Mouse (Mus musculus): ENCODE measurements around the gene Plk2. TPM values are rescaled to one million over a fixed set of nuclear protein-coding genes. Genes with fewer than 3 reads are reported as not detected.
"Not testable (repeated sequence)": the region's sequence is repeated elsewhere in the genome, so short reads cannot be mapped to it uniquely, and the experiment has no call there.

Gene Plk2
- 117 and 120 TPM in 2 replicates for polyA plus RNA-seq (2015; fragmentation: Nextera tagmentation; extraction: Ambion mirVana)

DNA sequence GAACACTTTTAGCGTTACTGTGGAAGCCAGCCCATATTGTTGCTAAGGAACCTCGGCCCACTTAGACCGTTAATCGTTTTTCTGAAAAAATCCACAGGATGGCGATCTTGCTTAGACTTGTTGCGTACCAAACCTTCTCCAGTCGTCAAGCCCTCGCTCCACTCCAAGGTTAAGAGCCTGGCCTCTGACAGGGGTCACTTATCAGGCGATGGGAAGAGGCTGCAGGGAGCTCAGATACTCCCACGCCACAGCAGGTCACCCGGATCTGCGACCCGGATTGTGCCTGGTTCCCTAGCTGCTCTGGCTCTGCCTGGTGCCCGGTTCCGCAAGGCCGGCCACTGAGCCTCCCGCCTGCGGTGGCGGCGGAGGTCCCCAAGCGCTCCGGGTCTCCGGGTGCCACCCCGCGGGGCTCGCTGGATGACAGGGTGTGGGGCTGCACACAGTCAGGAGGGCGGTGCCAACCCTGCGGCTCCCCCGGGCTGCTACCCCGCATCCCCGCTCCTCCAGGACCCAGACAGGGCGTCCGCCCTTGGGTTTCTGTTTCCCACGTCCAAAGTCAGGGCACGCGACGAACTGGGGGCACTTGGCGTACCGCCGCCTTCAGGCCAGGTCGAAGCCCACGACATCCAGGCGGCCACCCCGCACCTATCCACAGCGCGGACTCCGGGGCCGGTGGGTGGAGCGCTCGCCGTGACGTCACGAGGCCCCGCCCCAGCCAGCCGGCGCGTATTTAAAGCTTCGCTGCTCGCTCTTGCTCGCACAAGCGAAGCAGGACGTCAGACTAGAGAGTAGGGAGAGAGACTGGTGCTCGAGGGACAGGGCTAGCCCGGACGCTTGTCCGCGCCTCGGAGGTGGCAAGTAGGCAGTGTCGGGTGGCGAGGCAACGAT is at the start of gene Plk2:
Plk2 (plus strand) TSS at position 756 of the 888 bp plus-strand sequence.
- Histone ChIP-seq H3K27me3 (no peaks in the 10 kb centered on the region), H3K4me1 (no peaks in the 10 kb centered on the region), H3K36me3 (peaks cover 21% of the 10 kb centered on the region), H3K27ac (peak within 1 kb of the TSS; percentile 89), H3K9me3 (no peaks in the 10 kb centered on the region), H3K4me2 (peak within 1 kb of the TSS; percentile 99), H3K4me3 (peak within 1 kb of the TSS; percentile 72), H3K9ac (peak within 1 kb of the TSS; percentile 82)
- peak; percentile 92 for ATAC-seq (ENCODE audit: insufficient number of reproducible peaks, low FRiP score, low TSS enrichment, low read depth)
- WGBS = under 1% methylated on average over 71 of the region's 71 CpGs

DNA sequence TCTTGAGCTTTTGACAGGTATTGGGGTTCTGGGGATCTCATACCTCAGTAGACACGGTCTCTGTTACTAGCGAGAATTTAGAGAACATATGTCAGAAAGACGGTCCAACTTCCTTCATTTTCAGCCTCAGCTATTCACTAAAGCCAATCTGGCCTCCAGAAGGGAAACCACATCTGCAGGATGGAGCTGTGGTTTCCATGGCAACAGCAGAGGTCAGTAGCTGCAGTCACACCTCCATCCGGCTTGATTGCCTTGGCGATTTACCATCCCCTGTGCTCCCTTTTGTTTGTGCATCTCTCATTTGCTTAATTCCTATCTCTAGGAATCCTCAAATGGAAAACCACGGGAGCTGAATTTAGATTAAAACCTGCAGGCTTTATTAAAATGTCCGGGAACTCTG is 48.1 kb upstream of the Plk2 start:
- Histone ChIP-seq H3K9ac (no peak overlapping the region), H3K4me2 (no peak overlapping the region), H3K27me3 (no peaks in the 10 kb centered on the region), H3K4me3 (no peak overlapping the region), H3K9me3 (no peaks in the 10 kb centered on the region), H3K36me3 (no peaks in the 10 kb centered on the region), H3K27ac (no peak overlapping the region), H3K4me1 (no peaks in the 10 kb centered on the region)
- ATAC-seq (ENCODE audit: insufficient number of reproducible peaks, low FRiP score, low TSS enrichment, low read depth) = no peak
- 30% methylated on average over 7 of the region's 7 CpGs for WGBS

DNA sequence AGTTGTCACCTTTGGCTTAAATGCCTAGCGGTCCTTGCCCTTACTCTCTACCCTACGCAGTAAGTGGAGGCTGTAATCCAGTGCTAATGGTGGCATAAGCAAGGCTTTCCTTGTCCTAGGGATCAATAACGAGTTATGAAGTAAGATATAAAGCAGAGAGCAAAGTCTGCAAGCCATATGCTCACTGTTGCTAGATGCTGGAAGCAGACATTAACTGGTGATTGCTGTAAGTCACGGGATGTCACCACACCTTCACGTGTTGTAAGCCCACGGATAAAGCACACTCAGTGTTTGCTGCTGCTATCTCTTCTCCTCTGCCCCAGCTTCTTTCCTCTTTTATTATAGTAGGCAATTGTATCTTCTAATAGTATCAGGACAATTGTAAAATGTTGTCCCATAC is 43.8 kb upstream of the Plk2 start:
- no peak overlapping the region for H3K9ac ChIP-seq
- no peaks in the 10 kb centered on the region for H3K27me3 ChIP-seq
- WGBS = 78% methylated on average over 6 of the region's 6 CpGs
- H3K4me1 ChIP-seq = no peaks in the 10 kb centered on the region
- no peak overlapping the region for H3K4me3 ChIP-seq
- no peak overlapping the region for H3K4me2 ChIP-seq
- no peaks in the 10 kb centered on the region for H3K36me3 ChIP-seq
- no peaks in the 10 kb centered on the region for H3K9me3 ChIP-seq
- H3K27ac ChIP-seq = no peak overlapping the region
- no peak for ATAC-seq (ENCODE audit: insufficient number of reproducible peaks, low FRiP score, low TSS enrichment, low read depth)

DNA sequence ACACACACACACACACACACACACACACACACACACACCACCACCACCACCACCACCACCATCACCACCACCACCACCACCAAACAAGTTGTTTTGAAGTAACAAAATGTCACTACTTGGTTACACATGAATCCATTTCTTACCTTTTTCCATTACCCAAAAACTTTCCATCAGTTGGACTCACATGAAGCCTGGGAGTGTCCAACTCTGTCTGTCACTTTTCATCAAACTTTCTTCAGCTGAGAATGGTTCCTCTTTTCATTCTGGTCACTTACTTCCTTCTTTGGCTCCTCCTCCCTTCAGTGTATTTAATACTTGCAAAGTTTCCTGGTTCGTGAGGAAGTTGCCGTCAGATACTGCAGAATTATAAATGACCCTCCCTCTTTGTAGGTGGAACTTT is 37.9 kb upstream of the Plk2 start, which contains the start of gene Gapt:
Gapt (minus strand) TSS at position 259 of the 400 bp plus-strand sequence.
- no peaks in the 10 kb centered on the region for H3K27me3 ChIP-seq
- 89% methylated on average over 2 of the region's 2 CpGs for WGBS
- H3K4me2 ChIP-seq = no peak within 1 kb of the TSS
- H3K4me1 ChIP-seq = no peaks in the 10 kb centered on the region
- no peaks in the 10 kb centered on the region for H3K9me3 ChIP-seq
- no peak within 1 kb of the TSS for H3K27ac ChIP-seq
- ATAC-seq (ENCODE audit: insufficient number of reproducible peaks, low FRiP score, low TSS enrichment, low read depth) = no peak
- H3K36me3 ChIP-seq = no peaks in the 10 kb centered on the region
- no peak within 1 kb of the TSS for H3K9ac ChIP-seq
- H3K4me3 ChIP-seq = no peak within 1 kb of the TSS

DNA sequence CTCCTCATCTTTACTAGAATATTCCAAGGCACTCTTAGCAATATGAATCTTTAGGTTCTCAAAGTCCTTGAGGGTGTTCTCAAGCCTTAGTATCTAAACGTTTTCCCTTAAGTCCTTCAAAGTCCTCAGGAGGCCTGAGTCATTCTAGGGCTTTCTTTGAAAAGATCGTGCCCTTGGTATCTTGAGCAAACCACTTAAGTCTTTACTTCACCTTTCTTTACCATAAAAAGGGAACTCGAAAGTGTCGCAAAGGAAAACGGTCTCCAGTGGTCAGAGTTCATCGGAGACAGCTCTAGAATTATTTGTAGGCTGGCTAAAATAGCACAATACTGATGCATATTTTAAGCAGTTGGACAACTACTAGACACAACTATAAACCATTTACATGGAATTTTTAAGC is 31.1 kb upstream of the Plk2 start:
- no peaks in the 10 kb centered on the region for H3K27me3 ChIP-seq
- WGBS = 78% methylated on average over 6 of the region's 6 CpGs
- no peak overlapping the region for H3K4me2 ChIP-seq
- no peaks in the 10 kb centered on the region for H3K9me3 ChIP-seq
- no peak overlapping the region for H3K9ac ChIP-seq
- no peak overlapping the region for H3K4me3 ChIP-seq
- H3K27ac ChIP-seq = no peak overlapping the region
- H3K4me1 ChIP-seq = no peaks in the 10 kb centered on the region
- no peak for ATAC-seq (ENCODE audit: insufficient number of reproducible peaks, low FRiP score, low TSS enrichment, low read depth)
- no peaks in the 10 kb centered on the region for H3K36me3 ChIP-seq

- Histone ChIP-seq H3K9me3 (no peaks in the 10 kb centered on the region), H3K27ac (no peak overlapping the region), H3K9ac (no peak overlapping the region), H3K36me3 (no peaks in the 10 kb centered on the region), H3K4me3 (no peak overlapping the region), H3K4me2 (no peak overlapping the region), H3K4me1 (no peaks in the 10 kb centered on the region), H3K27me3 (no peaks in the 10 kb centered on the region)
- 80% methylated on average over 3 of the region's 3 CpGs for WGBS
- ATAC-seq (ENCODE audit: insufficient number of reproducible peaks, low FRiP score, low TSS enrichment, low read depth) = no peak
Observed at GRCm38 (mm10) chr13:110366477-110366876, 28.4 kb upstream of the Plk2 start.

DNA sequence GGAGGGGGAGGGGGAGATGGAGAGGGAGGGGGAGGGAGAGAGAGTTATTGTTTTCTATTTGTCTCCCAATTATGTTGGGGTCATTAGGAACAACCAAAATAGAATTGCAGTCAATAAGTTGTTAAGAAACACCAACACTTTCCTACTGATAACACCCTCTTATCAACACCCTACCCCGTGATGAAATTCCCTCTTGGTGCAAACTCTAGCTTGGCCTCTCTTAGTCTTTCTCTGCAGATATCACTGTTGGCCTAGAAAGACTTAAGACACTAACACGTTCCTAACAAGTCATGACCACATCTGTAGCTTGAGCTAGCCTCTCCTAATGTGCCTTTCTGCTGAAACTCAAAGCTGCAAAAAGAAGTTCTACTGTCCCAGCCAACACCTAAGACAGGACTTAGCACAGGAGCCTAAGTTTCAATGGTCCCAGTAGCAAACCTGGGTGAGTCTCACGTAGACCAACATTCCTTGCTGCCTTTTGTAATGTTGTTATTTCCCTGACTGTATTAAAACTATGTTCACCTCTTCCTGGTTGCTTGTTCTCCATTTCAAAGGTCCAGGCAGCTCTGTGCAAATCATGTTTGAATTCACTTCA is 26.8 kb upstream of the Plk2 start:
- no peaks in the 10 kb centered on the region for H3K4me1 ChIP-seq
- no peaks in the 10 kb centered on the region for H3K36me3 ChIP-seq
- no peak overlapping the region for H3K27ac ChIP-seq
- 90% methylated on average over 3 of the region's 3 CpGs for WGBS
- H3K4me2 ChIP-seq = no peak overlapping the region
- no peaks in the 10 kb centered on the region for H3K9me3 ChIP-seq
- no peak overlapping the region for H3K9ac ChIP-seq
- no peak overlapping the region for H3K4me3 ChIP-seq
- ATAC-seq (ENCODE audit: insufficient number of reproducible peaks, low FRiP score, low TSS enrichment, low read depth) = no peak
- no peaks in the 10 kb centered on the region for H3K27me3 ChIP-seq

GRCm38 (mm10) chr13:110368556-110369040 is 26.2 kb upstream of the Plk2 start:
- H3K9me3 ChIP-seq; H3K9ac ChIP-seq; ATAC-seq (ENCODE audit: insufficient number of reproducible peaks, low FRiP score, low TSS enrichment, low read depth); H3K27ac ChIP-seq; H3K27me3 ChIP-seq; H3K4me3 ChIP-seq; H3K36me3 ChIP-seq; H3K4me1 ChIP-seq; H3K4me2 ChIP-seq: not testable (repeated sequence)
- 57% methylated on average over 6 of the region's 6 CpGs for WGBS

DNA sequence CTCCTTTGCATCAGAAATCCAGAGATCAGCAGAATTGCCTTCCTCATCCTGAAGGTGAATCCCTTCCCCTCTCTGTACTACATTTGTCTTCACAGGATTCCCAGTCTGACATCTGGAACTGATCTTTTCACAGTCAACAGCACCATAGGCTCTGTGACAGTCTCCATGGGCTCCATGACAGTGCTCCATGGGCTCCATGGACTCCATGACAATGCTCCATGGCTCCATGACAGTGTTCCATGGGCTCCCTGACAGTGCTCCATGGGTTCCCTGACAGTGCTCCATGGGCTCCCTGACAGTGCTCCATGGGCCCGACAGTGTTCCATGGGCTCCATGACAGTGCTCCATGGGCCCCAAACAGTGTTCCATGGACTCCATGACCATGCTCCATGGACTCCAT is 25.2 kb upstream of the Plk2 start:
- H3K9ac ChIP-seq = no peak overlapping the region
- WGBS = 100% methylated on average over 1 of the region's 1 CpGs
- no peaks in the 10 kb centered on the region for H3K4me1 ChIP-seq
- no peak overlapping the region for H3K4me3 ChIP-seq
- ATAC-seq (ENCODE audit: insufficient number of reproducible peaks, low FRiP score, low TSS enrichment, low read depth) = no peak
- no peak overlapping the region for H3K27ac ChIP-seq
- H3K36me3 ChIP-seq = no peaks in the 10 kb centered on the region
- no peak overlapping the region for H3K4me2 ChIP-seq
- H3K9me3 ChIP-seq = no peaks in the 10 kb centered on the region
- no peaks in the 10 kb centered on the region for H3K27me3 ChIP-seq

- no peaks in the 10 kb centered on the region for H3K36me3 ChIP-seq
- no peak for ATAC-seq (ENCODE audit: insufficient number of reproducible peaks, low FRiP score, low TSS enrichment, low read depth)
Observed at GRCm38 (mm10) chr13:110382447-110382901, 12.4 kb upstream of the Plk2 start.

DNA sequence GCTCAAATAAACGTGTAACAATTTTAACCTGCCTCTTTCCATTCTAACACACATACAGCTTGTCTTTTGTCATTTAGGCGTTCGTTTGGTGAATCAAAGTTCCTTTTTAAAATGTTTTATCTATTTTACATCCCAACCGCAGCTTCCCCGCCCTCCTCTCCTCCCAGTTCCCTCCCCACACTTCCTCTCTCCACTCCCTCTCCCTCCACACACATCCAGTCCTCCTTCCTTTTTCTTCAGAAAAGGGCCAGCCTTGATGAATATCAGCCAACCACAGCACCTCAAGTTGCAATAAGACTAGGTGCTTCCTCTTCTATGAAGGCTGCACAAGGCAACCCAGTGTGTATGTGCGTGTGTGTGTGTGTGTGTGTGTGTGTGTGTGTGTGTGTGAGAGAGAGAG is 10.3 kb upstream of the Plk2 start:
- no peak for ATAC-seq (ENCODE audit: insufficient number of reproducible peaks, low FRiP score, low TSS enrichment, low read depth)
- no peak overlapping the region for H3K27ac ChIP-seq
- no peaks in the 10 kb centered on the region for H3K36me3 ChIP-seq
- no peaks in the 10 kb centered on the region for H3K9me3 ChIP-seq
- no peaks in the 10 kb centered on the region for H3K4me1 ChIP-seq
- H3K27me3 ChIP-seq = no peaks in the 10 kb centered on the region
- WGBS = 71% methylated on average over 6 of the region's 6 CpGs
- H3K4me3 ChIP-seq = no peak overlapping the region
- H3K9ac ChIP-seq = no peak overlapping the region
- no peak overlapping the region for H3K4me2 ChIP-seq

More at GRCm38 (mm10) chr13:110382447-110382901, 12.4 kb upstream of the Plk2 start:
- H3K4me3 ChIP-seq = no peak overlapping the region
- no peak overlapping the region for H3K27ac ChIP-seq
- H3K9ac ChIP-seq = no peak overlapping the region
- no peaks in the 10 kb centered on the region for H3K9me3 ChIP-seq
- WGBS = 21% methylated on average over 5 of the region's 5 CpGs
- no peaks in the 10 kb centered on the region for H3K4me1 ChIP-seq
- no peaks in the 10 kb centered on the region for H3K27me3 ChIP-seq
- H3K4me2 ChIP-seq = no peak overlapping the region

- WGBS = 17% methylated on average over 8 of the region's 8 CpGs
Observed at GRCm38 (mm10) chr13:110392210-110392609, 2.6 kb upstream of the Plk2 start.

More at GRCm38 (mm10) chr13:110392210-110392609, 2.6 kb upstream of the Plk2 start:
- H3K9me3 ChIP-seq = no peaks in the 10 kb centered on the region
- H3K9ac ChIP-seq = no peak overlapping the region
- H3K4me1 ChIP-seq = no peaks in the 10 kb centered on the region
- no peaks in the 10 kb centered on the region for H3K27me3 ChIP-seq
- no peak overlapping the region for H3K4me2 ChIP-seq
- no peak overlapping the region for H3K27ac ChIP-seq
- no peaks in the 10 kb centered on the region for H3K36me3 ChIP-seq
- ATAC-seq (ENCODE audit: insufficient number of reproducible peaks, low FRiP score, low TSS enrichment, low read depth) = no peak
- no peak overlapping the region for H3K4me3 ChIP-seq
